Mouse (Mus musculus) ES-Bruce4 (cell line): Measurements from ENCODE around the gene Gm10392. TPM values are rescaled to one million over a fixed set of nuclear protein-coding genes. Genes with fewer than 3 reads are reported as not detected.

Experiments used
- H3K27ac ChIP-seq: 2 replicates; pipeline ENCODE4 v1.5.1; 2012; ENCODE audit warnings: low read length, inconsistent platforms; ENCODE audit not compliant: insufficient read depth
- H3K27me3 ChIP-seq: 2 replicates; pipeline ENCODE4 v1.6.1; 2012; ENCODE audit warnings: mild to moderate bottlenecking, low read length, inconsistent platforms; ENCODE audit not compliant: control insufficient read depth, poor library complexity, insufficient read depth, severe bottlenecking
- H3K36me3 ChIP-seq: 2 replicates; pipeline ENCODE4 v1.6.1; 2012; ENCODE audit warnings: inconsistent platforms, mild to moderate bottlenecking, low read length, moderate library complexity; ENCODE audit not compliant: control insufficient read depth, poor library complexity, insufficient read depth, severe bottlenecking
- H3K4me1 ChIP-seq: one replicate; pipeline ENCODE4 v1.8.1; 2011; ENCODE audit warnings: low read length; ENCODE audit not compliant: control insufficient read depth, insufficient read depth
- H3K4me3 ChIP-seq: 2 replicates; pipeline ENCODE4 v1.5.1; 2011; ENCODE audit warnings: low read depth, mild to moderate bottlenecking, low read length
- H3K9ac ChIP-seq: 2 replicates; pipeline ENCODE4 v1.6.1; 2012; ENCODE audit warnings: low read depth, mild to moderate bottlenecking, inconsistent platforms; ENCODE audit not compliant: poor library complexity, severe bottlenecking
- H3K9me3 ChIP-seq: replicated peaks from 2 replicates; pipeline ENCODE4 v1.6.1; 2012; ENCODE audit warnings: mild to moderate bottlenecking, low read length, inconsistent platforms; ENCODE audit not compliant: control insufficient read depth, poor library complexity, insufficient read depth, severe bottlenecking
- CTCF ChIP-seq: IDR thresholded peaks from one replicate; pipeline ENCODE4 v1.8.1; 2011; ENCODE audit warnings: low read depth, low read length
- EP300 ChIP-seq: IDR thresholded peaks from 2 replicates; pipeline ENCODE4 v1.6.1; 2011; ENCODE audit warnings: low read depth, low read length; ENCODE audit not compliant: insufficient read depth
- POLR2A ChIP-seq: IDR thresholded peaks from one replicate; pipeline ENCODE4 v1.8.1; 2011; ENCODE audit warnings: low read length; ENCODE audit not compliant: insufficient read depth
- polyA plus RNA-seq: library from polyadenylated mRNA; stranded (reverse); fragments of >200 nt; gene quantifications from 2 replicates; pipeline ENCODE4 v1.2.4, GENCODE M21; 2011; ENCODE audit warnings: low read depth; ENCODE audit not compliant: missing spikeins, insufficient read depth, insufficient read length

The Gm10392 gene
- polyA plus RNA-seq, 1 experiment = not detected

DNA sequence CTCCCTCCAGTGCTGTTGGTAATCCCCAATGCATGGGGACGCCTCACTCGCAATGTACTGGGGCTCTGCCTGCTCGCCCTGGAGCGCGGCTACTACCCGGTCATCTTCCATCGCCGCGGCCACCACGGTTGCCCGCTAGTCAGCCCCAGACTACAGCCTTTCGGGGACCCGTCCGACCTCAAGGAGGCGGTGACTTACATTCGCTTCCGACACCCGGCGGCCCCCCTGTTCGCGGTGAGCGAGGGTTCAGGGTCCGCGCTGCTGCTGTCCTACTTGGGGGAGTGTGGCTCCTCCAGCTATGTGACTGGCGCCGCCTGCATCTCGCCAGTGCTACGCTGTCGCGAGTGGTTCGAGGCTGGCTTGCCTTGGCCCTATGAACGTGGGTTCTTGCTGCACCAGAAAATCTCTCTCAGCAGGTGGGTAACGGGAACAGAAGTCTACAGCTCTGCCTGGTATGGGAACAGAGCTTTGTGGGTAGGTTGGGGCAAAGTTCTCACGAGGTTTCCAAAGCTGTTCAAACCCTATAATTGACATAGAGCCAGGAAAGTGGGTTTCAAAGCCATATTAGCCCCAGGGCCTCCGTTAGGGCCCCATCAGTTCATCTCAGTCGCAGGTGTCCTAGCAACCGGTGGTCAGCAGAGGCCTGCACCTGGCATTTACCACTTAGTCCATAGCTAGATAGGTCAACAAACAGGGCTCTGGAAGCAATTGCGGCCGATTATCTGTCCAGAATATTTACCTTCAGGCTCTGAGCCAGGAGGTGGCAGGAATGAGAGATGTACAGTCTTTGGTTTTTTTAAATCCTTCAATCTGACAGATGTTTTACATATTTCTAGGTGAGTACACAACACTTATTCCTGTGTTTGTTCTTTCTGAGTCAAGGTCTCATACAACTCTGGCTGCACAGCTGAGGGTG lies 3.1 kb downstream of the Gm10392 start, which contains the start of gene Trp53i13:
TSS of gene Trp53i13 (minus strand) at position 344 of the 916 bp plus-strand sequence.
- Histone ChIP-seq H3K27ac (no peak within 1 kb of the TSS), H3K9me3 (no peaks in the 10 kb centered on the region), H3K4me1 (peaks cover 2% of the 10 kb centered on the region), H3K9ac (peak within 1 kb of the TSS; percentile 59), H3K27me3 (peaks cover 3% of the 10 kb centered on the region; the same call in 1 of the 2 replicates), H3K4me3 (peak within 1 kb of the TSS; percentile 63), H3K36me3 (no peaks in the 10 kb centered on the region)
- TF ChIP-seq POLR2A (no peak), EP300 (no peak), CTCF (no peak)

DNA sequence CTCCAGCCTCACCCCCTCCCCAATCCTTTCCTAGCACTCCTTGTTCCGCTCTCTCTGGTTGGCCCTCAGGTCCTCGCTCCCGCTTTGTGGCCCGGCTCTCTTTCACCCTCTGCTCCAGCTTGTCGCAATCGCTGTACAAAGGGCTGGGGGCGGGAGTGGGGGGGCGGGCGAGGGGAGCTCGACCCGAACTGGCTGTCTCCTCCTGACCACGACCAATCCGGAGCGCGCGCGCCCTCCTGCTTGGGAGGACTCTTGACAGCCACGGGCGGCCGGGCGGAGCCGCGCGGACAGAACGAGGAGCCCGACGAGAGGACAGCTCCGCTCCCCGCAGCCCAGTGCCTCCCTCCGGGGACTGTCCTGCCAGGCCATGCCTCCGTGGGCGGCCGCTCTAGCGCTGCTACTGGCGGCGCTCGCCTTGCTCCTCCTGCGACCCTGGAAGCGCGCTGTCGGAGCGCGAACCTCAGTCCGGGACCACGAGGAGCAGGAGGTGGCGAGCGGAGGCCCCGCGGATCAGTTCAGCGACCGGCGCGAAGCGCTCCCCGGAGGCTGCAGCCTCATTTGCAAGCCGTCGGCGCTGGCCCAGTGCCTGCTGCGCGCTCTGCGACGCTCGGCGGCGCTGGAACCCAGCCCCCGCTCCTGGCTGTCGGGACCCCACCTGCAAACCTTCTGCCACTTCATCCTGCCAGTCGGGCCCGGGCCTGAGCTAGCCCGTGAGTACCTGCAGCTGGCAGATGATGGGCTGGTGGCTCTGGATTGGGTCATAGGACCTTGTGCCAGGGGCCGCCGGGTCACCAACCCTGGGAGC lies 4.0 kb downstream of the Gm10392 start, which contains the start of gene Abhd15:
TSS of gene Abhd15 (plus strand) at position 290 of the 805 bp plus-strand sequence.
- Histone ChIP-seq H3K27me3 (peaks cover 3% of the 10 kb centered on the region; the same call in 1 of the 2 replicates), H3K27ac (no peak within 1 kb of the TSS)

DNA sequence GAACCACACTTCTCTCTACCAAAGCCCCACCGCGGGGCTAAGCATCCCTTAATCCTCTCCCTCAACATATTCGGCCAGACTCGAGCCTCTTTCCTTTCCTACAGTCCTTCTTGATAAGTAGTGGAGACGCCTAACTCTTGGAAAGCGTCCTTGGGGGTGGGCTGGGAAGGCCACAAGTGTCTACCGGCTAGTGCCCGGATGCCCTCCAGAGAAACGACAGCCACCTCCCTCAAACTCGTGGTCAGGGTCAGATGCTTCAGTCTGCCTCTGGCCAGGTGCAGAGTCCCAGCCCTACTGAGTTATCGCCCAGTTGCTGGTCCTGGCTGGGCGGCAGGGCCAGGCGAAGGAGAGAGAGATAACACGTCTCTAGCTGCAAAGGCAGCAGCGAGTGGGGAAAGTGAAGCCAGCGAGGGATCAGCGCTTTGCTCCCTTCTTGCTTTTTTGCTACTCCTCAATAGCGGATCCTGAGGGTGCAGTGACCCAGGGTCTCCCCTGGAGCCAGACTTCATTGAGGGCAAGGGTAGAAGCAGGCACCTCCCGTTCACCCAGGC lies 4.6 kb downstream of the Gm10392 start:
- Histone ChIP-seq H3K27me3 (peaks cover 3% of the 10 kb centered on the region; the same call in 1 of the 2 replicates), H3K9me3 (no peaks in the 10 kb centered on the region), H3K4me3 (peak overlapping the region; percentile 18), H3K4me1 (peaks cover 2% of the 10 kb centered on the region), H3K27ac (no peak overlapping the region), H3K9ac (peak overlapping the region; percentile 59), H3K36me3 (no peaks in the 10 kb centered on the region)
- TF ChIP-seq POLR2A (no peak), EP300 (no peak), CTCF (no peak)

More for the DNA sequence above, 4.0 kb downstream of the Gm10392 start, which contains the start of gene Abhd15:
- Histone ChIP-seq H3K9me3 (no peaks in the 10 kb centered on the region), H3K36me3 (no peaks in the 10 kb centered on the region), H3K4me3 (peak within 1 kb of the TSS; percentile 63), H3K9ac (peak within 1 kb of the TSS; percentile 78), H3K4me1 (peaks cover 2% of the 10 kb centered on the region)
- no peak for TF ChIP-seq POLR2A

GRCm38 (mm10) chr11:77513811-77514170 lies 5.2 kb downstream of the Gm10392 start:
- no peaks in the 10 kb centered on the region for H3K9me3 ChIP-seq
- peak overlapping the region; percentile 88 for H3K4me3 ChIP-seq
- H3K4me1 ChIP-seq = peaks cover 2% of the 10 kb centered on the region
- H3K9ac ChIP-seq = peak overlapping the region; percentile 78
- H3K27ac ChIP-seq = no peak overlapping the region
- H3K36me3 ChIP-seq = no peaks in the 10 kb centered on the region
- peaks cover 3% of the 10 kb centered on the region; the same call in 1 of the 2 replicates for H3K27me3 ChIP-seq
- TF ChIP-seq POLR2A = no peak
- no peak for TF ChIP-seq EP300
- TF ChIP-seq CTCF = no peak

- Histone ChIP-seq H3K4me1 (peaks cover 2% of the 10 kb centered on the region), H3K36me3 (no peaks in the 10 kb centered on the region), H3K27me3 (peaks cover 3% of the 10 kb centered on the region; the same call in 1 of the 2 replicates), H3K4me3 (peak overlapping the region; percentile 88), H3K27ac (no peak overlapping the region), H3K9ac (peak overlapping the region; percentile 78), H3K9me3 (no peaks in the 10 kb centered on the region)
- TF ChIP-seq EP300 (no peak; the same call in 1 of the 2 replicates), CTCF (no peak), POLR2A (peak; percentile 69)
Observed at GRCm38 (mm10) chr11:77512891-77513810, 5.8 kb downstream of the Gm10392 start.
